Mouse (Mus musculus): ENCODE measurements at regions not wholly inside any gene's neighbourhood (a gene's known extent, or its start where the extent isn't known, plus 50 kb on each side); places are given as distances from the start of the nearest gene placed in this dataset.
"Not testable (repeated sequence)": the region's sequence is repeated elsewhere in the genome, so short reads cannot be mapped to it uniquely, and the experiment has no call there.

DNA sequence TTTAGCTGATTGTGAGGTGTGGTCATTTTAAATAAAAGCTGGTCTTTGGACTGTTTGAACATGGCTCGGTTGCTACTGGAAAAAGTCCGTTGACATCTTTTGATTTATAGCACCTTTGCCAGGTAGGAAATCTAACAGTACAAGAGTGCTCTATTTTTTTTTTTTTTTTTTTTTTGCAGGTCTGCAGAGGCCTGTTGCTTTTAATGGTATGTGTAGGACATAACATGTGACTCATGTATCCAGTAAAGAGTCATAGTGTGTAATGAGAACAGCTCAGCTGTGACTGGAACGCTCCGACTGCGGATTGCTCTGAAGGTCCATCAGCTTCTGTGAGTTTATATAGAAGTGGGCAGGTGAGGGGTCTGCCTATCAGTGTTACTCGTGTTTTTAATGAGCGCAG is 190.0 kb upstream of the Tmem45b start:
- no peak for ATAC-seq (replicated peaks; ENCODE audit: low FRiP score, poor library complexity, severe bottlenecking)

DNA sequence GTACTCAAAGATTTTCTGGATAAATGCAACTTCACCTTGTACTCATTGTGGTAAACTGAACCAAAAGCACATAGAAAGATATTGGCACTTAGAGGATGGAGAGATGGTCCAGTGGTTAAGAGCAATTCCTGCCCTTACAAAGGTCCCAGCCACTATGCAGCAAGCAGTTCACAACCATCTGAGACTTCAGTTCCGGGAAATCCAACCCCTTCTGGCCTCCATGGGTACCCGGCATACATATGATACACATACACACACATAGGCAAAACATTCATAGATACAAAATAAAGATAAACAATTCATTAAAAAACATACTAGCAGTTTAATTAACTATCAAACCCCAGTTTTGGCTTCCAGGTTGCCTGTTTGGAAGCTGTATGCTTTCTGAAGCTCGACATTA is 189.5 kb upstream of the Tmem45b start:
- ATAC-seq (replicated peaks; ENCODE audit: low FRiP score, poor library complexity, severe bottlenecking): no peak

DNA sequence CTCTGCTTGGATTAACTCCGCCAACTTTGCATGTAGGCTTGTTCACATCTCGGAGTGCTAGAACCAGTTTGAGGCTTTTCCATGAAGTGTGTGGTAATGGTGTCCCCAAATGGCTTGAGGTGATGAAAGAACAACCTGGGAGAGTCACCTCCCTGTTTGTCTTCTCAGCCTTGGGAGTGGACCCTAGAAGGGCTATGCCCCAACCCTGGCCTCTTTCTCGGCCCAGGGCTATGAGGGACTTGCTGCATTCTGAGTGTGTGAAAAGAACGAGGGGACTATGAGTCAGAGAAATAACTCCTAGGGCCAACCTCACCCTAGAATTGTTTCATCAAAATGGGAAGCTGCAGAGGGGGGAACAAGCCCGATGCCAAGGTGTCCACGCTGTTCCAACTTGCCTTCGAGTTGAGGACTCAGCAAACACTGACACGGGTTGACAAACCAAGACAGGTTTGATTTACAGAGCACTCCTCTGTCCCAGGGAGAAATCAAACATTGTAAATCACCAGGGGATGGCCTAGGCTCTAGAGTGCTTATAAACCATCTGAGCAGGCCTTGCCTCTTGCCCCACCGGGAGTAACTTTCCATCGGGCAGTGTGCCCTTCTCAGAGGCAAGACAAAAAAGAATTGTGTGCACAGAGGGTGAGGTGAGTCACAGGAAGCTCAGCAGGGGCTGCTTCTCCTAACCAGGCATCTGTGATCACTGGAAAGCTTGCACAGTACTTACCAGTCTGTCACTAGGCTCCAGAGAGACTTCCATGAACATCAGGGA is 186.3 kb upstream of the Tmem45b start:
- ATAC-seq (replicated peaks; ENCODE audit: low FRiP score, poor library complexity, severe bottlenecking): no peak

DNA sequence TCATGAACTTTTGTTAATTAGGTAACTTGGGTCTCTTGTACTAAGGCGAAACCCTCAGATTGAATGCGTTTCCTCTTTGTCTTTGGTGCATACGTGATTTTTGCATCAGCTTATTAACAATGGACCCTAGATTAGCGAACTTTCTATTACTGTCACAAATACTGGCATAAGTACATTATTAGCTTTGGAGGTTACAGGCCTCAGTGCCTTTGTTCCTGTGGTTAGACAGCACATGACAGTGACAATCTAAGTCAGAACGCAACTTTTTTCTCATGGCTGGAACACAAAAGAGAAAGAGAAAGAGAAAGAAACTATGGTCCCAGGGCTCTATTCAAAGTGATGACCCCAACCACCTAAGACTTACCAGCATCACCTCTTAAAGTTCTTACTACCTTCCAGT is 184.8 kb upstream of the Tmem45b start:
- no peak for ATAC-seq (replicated peaks; ENCODE audit: low FRiP score, poor library complexity, severe bottlenecking)

- no peak for ATAC-seq (replicated peaks; ENCODE audit: low FRiP score, poor library complexity, severe bottlenecking)
Measured at GRCm38 (mm10) chr9:31648551-31648950, 184.3 kb upstream of the Tmem45b start.

- ATAC-seq (replicated peaks; ENCODE audit: low FRiP score, poor library complexity, severe bottlenecking): no peak
Measured at GRCm38 (mm10) chr9:31645114-31645513, 180.9 kb upstream of the Tmem45b start.

DNA sequence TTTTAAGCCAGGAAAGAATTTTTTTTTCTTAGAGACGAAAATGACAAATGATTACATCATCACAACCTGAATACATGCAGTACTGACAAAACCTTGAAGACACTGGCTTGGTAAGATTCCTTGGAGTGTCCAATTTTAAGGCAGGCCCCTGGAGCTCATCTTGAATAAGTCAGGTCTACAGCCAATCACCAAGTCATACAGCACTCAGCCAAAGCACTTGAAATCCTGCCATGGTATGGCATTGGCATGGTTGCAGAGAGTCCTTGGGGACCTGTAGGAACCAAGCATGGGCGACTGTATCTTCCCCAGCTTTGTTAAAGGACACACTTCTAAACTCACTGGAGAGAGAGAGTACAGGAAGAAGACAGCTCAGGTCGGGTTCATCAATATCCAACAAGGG is 179.8 kb upstream of the Tmem45b start:
- ATAC-seq (replicated peaks; ENCODE audit: low FRiP score, poor library complexity, severe bottlenecking): no peak

DNA sequence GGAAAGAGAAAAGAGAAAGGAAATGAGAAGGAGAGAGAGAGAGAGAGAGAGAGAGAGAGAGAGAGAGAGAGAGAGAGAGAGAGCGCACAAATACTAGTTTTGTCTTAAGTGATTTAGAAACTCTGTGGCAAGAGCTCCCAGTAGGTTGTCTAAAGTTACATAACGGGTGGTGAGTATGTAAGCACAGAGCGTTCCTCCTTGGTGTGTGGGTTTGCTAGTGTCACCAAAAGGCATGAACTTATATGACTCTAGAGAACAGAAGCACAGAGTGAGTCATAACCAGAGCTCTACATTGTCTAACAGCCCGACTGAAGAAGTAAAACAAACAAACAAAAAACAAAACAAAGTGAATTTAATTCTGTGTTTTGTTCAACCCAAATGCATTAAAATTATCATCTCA is 177.9 kb upstream of the Tmem45b start:
- no peak for ATAC-seq (replicated peaks; ENCODE audit: low FRiP score, poor library complexity, severe bottlenecking)

GRCm38 (mm10) chr9:31628291-31628690 is 164.0 kb upstream of the Tmem45b start:
- ATAC-seq (replicated peaks; ENCODE audit: low FRiP score, poor library complexity, severe bottlenecking): no peak

GRCm38 (mm10) chr9:31621553-31621952 is 157.3 kb upstream of the Tmem45b start:
- not testable (repeated sequence) for ATAC-seq (replicated peaks; ENCODE audit: low FRiP score, poor library complexity, severe bottlenecking)

DNA sequence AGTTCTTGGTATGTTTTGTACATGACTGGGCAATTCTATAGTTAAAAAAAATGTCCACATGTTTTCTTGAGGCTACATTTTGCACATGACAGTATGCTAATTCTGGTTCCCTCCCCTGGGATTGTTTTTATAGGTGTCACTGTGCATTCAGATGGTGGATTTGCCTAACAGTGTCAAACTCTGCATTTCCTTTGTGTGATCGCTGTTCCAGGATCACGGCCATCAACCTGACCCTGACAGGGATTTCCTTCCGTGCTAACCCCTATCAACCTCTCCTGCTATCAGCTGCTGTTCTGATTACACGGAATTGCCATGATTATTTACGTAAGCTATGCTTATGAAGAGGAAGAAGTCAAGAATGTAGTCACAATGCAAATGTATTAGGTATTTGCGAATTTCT is 155.1 kb upstream of the Tmem45b start:
- no peak for ATAC-seq (replicated peaks; ENCODE audit: low FRiP score, poor library complexity, severe bottlenecking)

GRCm38 (mm10) chr9:31614250-31614945 is 150.1 kb upstream of the Tmem45b start:
- ATAC-seq (replicated peaks; ENCODE audit: low FRiP score, poor library complexity, severe bottlenecking): no peak

GRCm38 (mm10) chr9:31611036-31611695 is 146.9 kb upstream of the Tmem45b start:
- no peak for ATAC-seq (replicated peaks; ENCODE audit: low FRiP score, poor library complexity, severe bottlenecking)

GRCm38 (mm10) chr9:31610631-31611030 is 146.4 kb upstream of the Tmem45b start:
- ATAC-seq (replicated peaks; ENCODE audit: low FRiP score, poor library complexity, severe bottlenecking): no peak

DNA sequence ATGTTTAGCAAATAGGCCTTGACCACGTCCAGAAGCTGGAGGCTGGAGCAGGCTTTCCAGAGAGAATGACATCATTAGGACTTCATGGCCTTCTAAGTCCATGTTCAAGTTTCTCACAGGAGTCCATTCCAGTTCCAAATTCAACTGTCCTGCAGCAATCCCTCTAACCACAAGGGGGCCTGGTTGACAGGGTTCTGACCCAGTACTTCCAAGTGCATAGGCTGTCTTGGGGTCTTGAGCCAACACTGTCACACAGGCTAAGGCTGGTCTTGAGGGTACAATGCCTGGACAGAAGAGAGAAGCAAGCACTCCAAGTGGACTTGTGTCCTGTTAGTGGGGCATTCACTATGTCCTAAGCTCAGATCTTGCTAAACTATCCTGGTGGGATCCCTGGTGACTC is 145.9 kb upstream of the Tmem45b start:
- ATAC-seq (replicated peaks; ENCODE audit: low FRiP score, poor library complexity, severe bottlenecking): no peak

DNA sequence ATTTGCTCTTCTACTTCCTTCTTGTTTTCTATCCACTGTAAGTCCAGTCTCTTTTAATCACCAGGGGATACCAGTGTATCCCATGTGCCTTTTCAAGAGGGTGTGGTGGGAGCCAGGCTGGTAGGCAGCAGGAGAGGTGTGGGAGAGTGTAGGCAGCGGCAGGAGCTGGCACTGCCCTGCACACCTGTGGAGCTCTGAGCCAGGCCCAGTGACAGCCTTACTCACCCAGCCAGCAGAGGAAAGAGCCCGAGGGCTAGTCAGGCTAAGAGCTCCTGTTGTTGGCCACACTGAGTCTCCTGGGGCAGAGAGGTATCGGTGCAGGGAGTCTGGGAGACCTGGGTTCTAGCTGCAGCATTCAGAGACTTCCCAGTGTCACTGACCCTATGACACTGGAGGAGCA is 145.5 kb upstream of the Tmem45b start:
- ATAC-seq (replicated peaks; ENCODE audit: low FRiP score, poor library complexity, severe bottlenecking): no peak

GRCm38 (mm10) chr9:31608084-31608870 is 144.0 kb upstream of the Tmem45b start:
- no peak for ATAC-seq (replicated peaks; ENCODE audit: low FRiP score, poor library complexity, severe bottlenecking)

DNA sequence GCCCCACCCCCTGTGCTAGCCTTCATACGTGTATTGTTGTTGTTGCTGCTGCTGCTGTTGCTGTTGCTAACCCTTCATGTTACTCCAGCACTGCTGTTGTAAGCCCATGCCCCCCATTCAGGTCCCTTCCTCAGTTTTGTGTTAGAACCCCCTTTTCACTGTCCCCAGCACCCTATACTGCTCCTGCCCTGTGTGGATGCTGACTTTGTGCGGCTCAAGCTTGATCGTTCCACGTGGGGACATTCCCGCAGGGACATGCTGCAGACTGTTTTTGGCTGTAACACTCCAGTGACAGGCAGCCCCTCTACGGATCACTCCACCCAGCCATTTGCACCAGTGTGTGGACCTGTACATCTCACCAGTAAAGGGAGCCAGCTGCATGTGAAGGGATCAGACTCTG is 142.7 kb upstream of the Tmem45b start:
- no peak for ATAC-seq (replicated peaks; ENCODE audit: low FRiP score, poor library complexity, severe bottlenecking)

GRCm38 (mm10) chr9:31604497-31605090 is 140.3 kb upstream of the Tmem45b start:
- no peak for ATAC-seq (replicated peaks; ENCODE audit: low FRiP score, poor library complexity, severe bottlenecking)

- no peak for ATAC-seq (replicated peaks; ENCODE audit: low FRiP score, poor library complexity, severe bottlenecking)
Measured at GRCm38 (mm10) chr9:31602707-31603106, 138.4 kb upstream of the Tmem45b start.

All from erythroblast, adult 5-6 weeks (primary cell).